Mouse (Mus musculus) heart, adult 2 months (tissue): Measurements from ENCODE around the gene Gabra5. TPM values are rescaled to one million over a fixed set of nuclear protein-coding genes. Genes with fewer than 3 reads are reported as not detected.

Experiments used
- DNase-seq, 2 experiments: peaks; one replicate each; pipeline ENCODE4 v3.0.0; 2021
- H3K27ac ChIP-seq: fragments of 200-600 bp; 2 replicates; pipeline ENCODE4 v1.8.1; 2022
- H3K27me3 ChIP-seq: fragments of 200-500 bp; 2 replicates; pipeline ENCODE4 v1.6.1; 2012; ENCODE audit warnings: mild to moderate bottlenecking, low read length, inconsistent platforms, mixed read lengths; ENCODE audit not compliant: control insufficient read depth, insufficient read depth
- H3K36me3 ChIP-seq: fragments of 200-500 bp; 2 replicates; pipeline ENCODE4 v1.6.1; 2012; ENCODE audit warnings: low read length, inconsistent platforms; ENCODE audit not compliant: control insufficient read depth, insufficient read depth
- H3K4me1 ChIP-seq: fragments of 200-500 bp; 2 replicates; pipeline ENCODE4 v1.6.1; 2011; ENCODE audit warnings: low read length; ENCODE audit not compliant: control insufficient read depth, insufficient read depth
- H3K4me3 ChIP-seq: fragments of 200-600 bp; 2 replicates; pipeline ENCODE4 v1.8.1; 2022
- H3K79me2 ChIP-seq: fragments of 200-500 bp; replicated peaks from 2 replicates; pipeline ENCODE4 v1.6.1; 2012; ENCODE audit warnings: mild to moderate bottlenecking, inconsistent platforms, low read length, moderate library complexity, mixed read lengths; ENCODE audit not compliant: control insufficient read depth, insufficient read depth
- H3K9ac ChIP-seq: fragments of 200-500 bp; 2 replicates; pipeline ENCODE4 v1.6.1; 2012; ENCODE audit warnings: low read depth, mild to moderate bottlenecking, control low read depth, inconsistent platforms, low read length, mixed read lengths
- CTCF ChIP-seq: fragments of 200-600 bp; IDR thresholded peaks from 2 replicates; pipeline ENCODE4 v1.8.1; 2022; ENCODE audit warnings: antibody characterized with exemption, mild to moderate bottlenecking, moderate library complexity
- EP300 ChIP-seq: fragments of 200-500 bp; IDR thresholded peaks from 2 replicates; pipeline ENCODE4 v1.6.1; 2011; ENCODE audit warnings: low read depth, low read length, control low read depth; ENCODE audit not compliant: insufficient read depth
- POLR2A ChIP-seq: fragments of 200-500 bp; IDR thresholded peaks from 2 replicates; pipeline ENCODE4 v1.6.1; 2011; ENCODE audit warnings: mild to moderate bottlenecking, low read depth, low read length, control low read depth; ENCODE audit not compliant: insufficient read depth
- WGBS: fragments of 180-500 bp; shearing (Covaris S2); methylation state at CpG from one replicate; pipeline ENCODE4 v1.1.7; 2018; 5-methylcytosine and 5-hydroxymethylcytosine counted together
- intact Hi-C: fragments of 180-260 bp; cut with DNase I; formaldehyde crosslinking; loops from one replicate; pipeline ENCODE4 v1.15.1; 2025
- polyA plus RNA-seq: library from polyadenylated mRNA; depleted of rRNA; stranded (reverse); fragments of >200 nt; gene quantifications from 2 replicates; pipeline ENCODE4 v1.2.3, GENCODE M21; 2012; rRNA removed
- total RNA-seq, 2 experiments: library from RNA; stranded (reverse); gene quantifications; 2 replicates each; pipeline ENCODE4 v1.2.3; 2021

Gene Gabra5
- total and polyA plus RNA-seq, 3 experiments: not detected

DNA sequence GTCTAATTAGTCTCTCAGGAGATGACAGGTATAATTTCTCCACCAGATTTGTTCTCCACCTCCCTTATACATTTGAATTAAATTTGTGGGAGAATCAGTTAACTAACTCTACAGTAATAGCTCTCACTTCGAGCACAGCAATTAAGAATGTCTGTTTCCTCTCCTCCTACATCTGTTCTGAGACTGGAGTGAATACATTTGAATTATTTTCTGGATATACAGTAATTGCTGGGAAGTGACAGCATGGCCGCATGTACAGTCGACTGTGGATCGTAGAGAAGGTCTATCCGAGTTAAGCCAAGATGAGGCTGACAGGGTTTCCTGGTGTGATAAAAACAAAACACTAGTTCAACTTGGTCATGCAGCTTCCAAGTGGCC is 143.9 kb downstream of the Gabra5 start:
- 79% methylated on average over 5 of the region's 5 CpGs for WGBS
- no peaks in the 10 kb centered on the region for H3K27me3 ChIP-seq
- H3K9ac ChIP-seq: no peak overlapping the region
- no peak for DNase-seq
- no peak overlapping the region for H3K4me3 ChIP-seq
- no peaks in the 10 kb centered on the region for H3K4me1 ChIP-seq
- no peak for TF ChIP-seq EP300
- TF ChIP-seq CTCF: no peak
- TF ChIP-seq POLR2A: no peak
- H3K36me3 ChIP-seq: no peaks in the 10 kb centered on the region
- intact Hi-C loops: no loop called here
- no peak overlapping the region for H3K27ac ChIP-seq
- no peaks in the 10 kb centered on the region for H3K79me2 ChIP-seq

DNA sequence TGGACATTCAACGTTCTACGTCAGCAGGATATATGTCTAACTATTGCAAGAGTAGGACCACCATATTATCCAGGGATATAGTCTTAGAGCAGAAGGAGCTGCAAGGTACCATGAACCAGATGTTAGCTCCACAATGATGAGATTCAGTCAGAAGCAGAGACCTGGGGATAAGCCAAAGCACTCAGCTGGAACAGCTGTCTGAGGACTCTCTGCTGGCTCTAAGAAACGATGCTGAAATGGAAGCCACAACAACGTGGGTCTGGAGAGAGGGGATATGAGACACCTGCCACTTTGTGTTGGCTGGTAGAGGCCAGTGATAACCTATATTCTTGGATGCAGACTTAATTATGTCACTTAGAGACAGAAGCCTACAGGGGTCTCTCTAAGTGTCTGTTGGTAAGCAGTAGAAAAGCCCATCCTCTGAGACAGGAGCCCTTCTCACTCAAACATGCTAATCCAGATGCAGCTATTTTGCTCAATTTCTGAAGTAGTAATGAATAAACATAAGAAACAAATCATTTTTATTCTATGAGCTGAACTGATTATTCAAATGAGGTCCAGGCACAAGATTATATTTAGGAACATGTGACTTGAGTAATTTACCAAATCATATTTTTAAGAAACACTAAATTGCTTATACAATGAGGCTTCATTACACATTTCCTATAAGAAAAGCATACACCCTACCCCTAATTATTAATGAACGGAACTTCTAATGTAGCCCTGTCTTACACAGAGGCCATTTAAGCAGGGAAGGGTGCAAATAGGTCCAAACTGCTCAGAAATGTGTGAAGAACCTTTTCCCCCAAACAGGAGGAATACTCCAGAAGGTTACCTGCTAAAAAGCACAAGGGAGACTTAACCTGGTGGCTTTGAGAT is 144.5 kb downstream of the Gabra5 start:
- H3K27me3 ChIP-seq: no peaks in the 10 kb centered on the region
- H3K9ac ChIP-seq: no peak overlapping the region
- H3K4me1 ChIP-seq: no peaks in the 10 kb centered on the region
- intact Hi-C loops: no loop called here
- H3K36me3 ChIP-seq: no peaks in the 10 kb centered on the region
- H3K4me3 ChIP-seq: no peak overlapping the region
- WGBS: 70% methylated on average over 5 of the region's 5 CpGs
- DNase-seq: no peak
- H3K79me2 ChIP-seq: no peaks in the 10 kb centered on the region
- TF ChIP-seq CTCF (no peak), POLR2A (no peak), EP300 (no peak)
- H3K27ac ChIP-seq: no peak overlapping the region

DNA sequence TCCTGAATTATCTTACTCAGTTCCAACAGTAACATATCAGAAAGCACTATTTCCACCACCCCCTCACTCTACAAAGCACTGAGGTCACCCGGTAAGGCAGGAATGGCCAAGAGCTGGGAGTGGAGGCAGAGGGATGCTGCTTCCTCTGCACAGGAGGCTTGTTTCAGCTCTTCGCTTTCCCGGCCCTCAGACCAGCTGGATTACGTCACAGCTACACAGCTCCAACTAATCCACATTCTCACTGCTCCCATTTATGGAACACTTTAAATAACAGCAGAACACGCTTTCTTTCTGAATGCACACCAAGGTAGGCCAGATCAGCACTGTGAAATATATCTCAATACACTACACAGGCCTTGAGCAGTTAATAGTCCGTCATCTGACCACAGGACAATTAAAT is 146.0 kb downstream of the Gabra5 start:
- no peaks in the 10 kb centered on the region for H3K4me1 ChIP-seq
- H3K27ac ChIP-seq: no peak overlapping the region
- TF ChIP-seq CTCF (no peak), EP300 (no peak), POLR2A (no peak)
- intact Hi-C loops: no loop called here
- no peak overlapping the region for H3K9ac ChIP-seq
- H3K27me3 ChIP-seq: no peaks in the 10 kb centered on the region
- 70% methylated on average over 6 of the region's 6 CpGs for WGBS
- no peaks in the 10 kb centered on the region for H3K79me2 ChIP-seq
- H3K4me3 ChIP-seq: no peak overlapping the region
- DNase-seq: no peak
- no peaks in the 10 kb centered on the region for H3K36me3 ChIP-seq

DNA sequence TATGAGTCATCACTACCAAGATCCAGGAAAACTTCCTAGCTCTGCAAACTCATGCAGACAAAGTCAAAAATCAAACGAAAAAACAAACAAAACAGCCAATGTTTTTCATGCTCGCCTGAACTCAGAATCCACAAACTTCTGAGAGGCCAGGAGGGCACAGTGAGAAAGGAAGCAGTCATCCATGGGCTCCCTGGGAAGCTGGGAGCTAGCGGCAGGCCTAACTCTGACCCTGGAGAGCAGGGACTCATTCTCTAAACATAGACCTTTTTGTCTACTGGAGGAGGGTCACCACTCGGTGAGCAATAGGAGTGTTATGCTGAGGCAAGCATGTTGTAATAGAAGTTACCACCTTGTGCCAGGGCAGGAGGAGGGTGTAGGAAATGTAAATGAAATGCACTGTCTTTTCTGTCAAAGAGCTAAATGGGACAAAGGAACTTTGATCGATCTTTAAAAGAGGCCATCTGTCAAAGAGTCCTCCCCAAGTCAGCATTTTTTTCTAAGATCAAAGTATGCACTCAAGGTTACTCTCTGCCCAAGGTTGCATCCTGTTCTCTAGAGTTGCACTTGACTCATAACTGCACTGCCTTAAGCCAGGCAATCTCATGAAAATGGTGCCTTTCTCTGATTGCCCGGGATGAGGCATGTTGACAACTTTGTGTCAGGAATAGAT is 151.9 kb downstream of the Gabra5 start:
- Histone ChIP-seq H3K9ac (no peak overlapping the region), H3K36me3 (no peaks in the 10 kb centered on the region), H3K27me3 (no peaks in the 10 kb centered on the region), H3K79me2 (no peaks in the 10 kb centered on the region), H3K4me1 (no peaks in the 10 kb centered on the region), H3K4me3 (no peak overlapping the region), H3K27ac (no peak overlapping the region)
- intact Hi-C loops: no loop called here
- WGBS: 60% methylated on average over 6 of the region's 6 CpGs
- no peak for DNase-seq
- no peak for TF ChIP-seq EP300
- TF ChIP-seq CTCF: no peak
- TF ChIP-seq POLR2A: no peak

Other genes with a start within 250 kb of the Gabra5 start
- not detected for gene Gabrg3, start 122.9 kb downstream of the Gabra5 start, total RNA-seq
- gene Gabrg3, start 122.9 kb downstream of the Gabra5 start, polyA plus RNA-seq: under 0.01 and 0.41 TPM in 2 replicates
- gene Gabrb3, start 90.4 kb downstream of the Gabra5 start, total RNA-seq: under 1 TPM; 0.37 to 0.50 TPM
- gene Gabrb3, start 90.4 kb downstream of the Gabra5 start, polyA plus RNA-seq: 0.04 and 0.20 TPM in 2 replicates